Mouse (Mus musculus): Measurements from ENCODE around the gene Sh3tc1. TPM values are rescaled to one million over a fixed set of nuclear protein-coding genes. Genes with fewer than 3 reads are reported as not detected.

Sh3tc1 gene
- polyA plus RNA-seq, 1 experiment from 2014 or later = 4.0 TPM

DNA sequence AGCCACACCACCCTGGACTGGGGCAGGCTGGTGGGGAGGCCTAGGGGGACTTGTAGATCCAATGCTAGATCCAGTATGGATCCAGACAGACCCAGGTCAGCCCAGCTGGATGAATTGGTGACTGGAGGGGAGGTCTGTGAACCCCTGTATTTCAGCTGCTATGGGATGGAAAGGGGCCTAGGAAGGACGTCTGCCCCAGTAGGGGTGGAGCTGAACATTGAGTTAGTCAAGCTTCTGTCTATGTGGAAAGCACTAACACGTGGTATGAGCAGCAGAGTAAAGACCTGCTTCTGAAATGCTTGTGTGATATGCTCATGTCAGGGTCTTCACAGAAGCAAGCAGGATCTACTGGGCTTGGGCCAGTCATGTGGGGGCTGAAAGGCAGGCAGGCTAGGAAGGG, 91.6 kb downstream of the Sh3tc1 start:
- no peak overlapping the region for H3K4me3 ChIP-seq (ENCODE audit: low read depth, low read length)
- H3K27ac ChIP-seq (ENCODE audit: low read depth, low read length) = no peak overlapping the region
- H3K27me3 ChIP-seq (replicated peaks; ENCODE audit: control insufficient read depth, insufficient read depth, low read length) = no peaks in the 10 kb centered on the region
- H3K36me3 ChIP-seq (ENCODE audit: control insufficient read depth, insufficient read depth, low read length) = no peaks in the 10 kb centered on the region; the same call in 1 of the 2 replicates
- 54% methylated on average over 2 of the region's 2 CpGs for WGBS
- no peaks in the 10 kb centered on the region for H3K4me1 ChIP-seq (replicated peaks; ENCODE audit: control insufficient read depth, insufficient read depth, low read length)
- no peak for DNase-seq (ENCODE audit: low spot score)
- no peak overlapping the region for H3K4me2 ChIP-seq
- H3K9me3 ChIP-seq (ENCODE audit: control insufficient read depth, low read length) = no peaks in the 10 kb centered on the region
- no peak for ATAC-seq (replicated peaks; ENCODE audit: low FRiP score)
- H3K9ac ChIP-seq (ENCODE audit: low read depth, low read length) = no peak overlapping the region

DNA sequence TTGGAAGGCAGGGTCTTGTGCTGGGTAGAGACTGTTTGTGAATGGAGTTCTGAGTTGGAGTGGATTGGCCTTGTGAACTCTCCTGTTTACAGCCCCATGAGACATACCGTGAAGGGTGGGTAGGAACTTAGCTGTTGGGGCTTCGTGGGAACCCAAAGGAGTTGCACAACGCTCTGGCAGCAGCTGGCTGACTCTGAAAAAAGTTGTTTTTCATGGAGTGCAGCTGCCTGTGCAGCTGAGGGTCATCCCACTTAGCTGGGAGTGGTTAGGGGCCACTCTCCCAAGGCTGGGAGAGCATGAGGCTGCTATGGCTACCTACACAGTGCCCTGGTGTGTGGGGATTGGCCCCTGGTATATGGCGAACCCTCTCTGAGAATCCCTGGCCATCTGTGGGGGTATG, 92.2 kb downstream of the Sh3tc1 start:
- Histone ChIP-seq H3K36me3 (ENCODE audit: control insufficient read depth, insufficient read depth, low read length) (no peaks in the 10 kb centered on the region; the same call in 1 of the 2 replicates), H3K9ac (ENCODE audit: low read depth, low read length) (no peak overlapping the region), H3K4me3 (ENCODE audit: low read depth, low read length) (no peak overlapping the region), H3K4me2 (no peak overlapping the region), H3K27ac (ENCODE audit: low read depth, low read length) (no peak overlapping the region), H3K9me3 (ENCODE audit: control insufficient read depth, low read length) (no peaks in the 10 kb centered on the region), H3K27me3 (replicated peaks; ENCODE audit: control insufficient read depth, insufficient read depth, low read length) (no peaks in the 10 kb centered on the region), H3K4me1 (replicated peaks; ENCODE audit: control insufficient read depth, insufficient read depth, low read length) (no peaks in the 10 kb centered on the region)
- ATAC-seq (replicated peaks; ENCODE audit: low FRiP score) = no peak
- WGBS = 65% methylated on average over 4 of the region's 4 CpGs
- DNase-seq (ENCODE audit: low spot score) = no peak

Other genes with a start within 250 kb of the Sh3tc1 start
- 3.9 and 4.0 TPM in 2 replicates for gene Cpz, start 214.3 kb downstream of the Sh3tc1 start, polyA plus RNA-seq (2014; fragmentation: Nextera tagmentation; extraction: Ambion mirVana)
- 7.8 and 9.2 TPM in 2 replicates for gene Trmt44, start 164.9 kb downstream of the Sh3tc1 start, polyA plus RNA-seq (2014; fragmentation: Nextera tagmentation; extraction: Ambion mirVana)
- 6.5 and 6.7 TPM in 2 replicates for gene Acox3, start 156.9 kb downstream of the Sh3tc1 start, polyA plus RNA-seq (2014; fragmentation: Nextera tagmentation; extraction: Ambion mirVana)
- 1.7 and 2.3 TPM in 2 replicates for gene Htra3, start 60.2 kb downstream of the Sh3tc1 start, polyA plus RNA-seq (2014; fragmentation: Nextera tagmentation; extraction: Ambion mirVana)
- gene Ablim2, start 17.9 kb upstream of the Sh3tc1 start, polyA plus RNA-seq (2014; fragmentation: Nextera tagmentation; extraction: Ambion mirVana) = 0.18 and 0.29 TPM in 2 replicates
- gene Afap1, start 153.3 kb upstream of the Sh3tc1 start, polyA plus RNA-seq (2014; fragmentation: Nextera tagmentation; extraction: Ambion mirVana) = 6.7 and 6.8 TPM in 2 replicates

All from liver, embryonic 11.5 days (tissue).